Mouse (Mus musculus) central nervous system, embryonic 11.5 days (tissue): ENCODE measurements around the gene Rgr. TPM values are rescaled to one million over a fixed set of nuclear protein-coding genes. Genes with fewer than 3 reads are reported as not detected.

ENCODE experiments used
- polyA plus RNA-seq: library from polyadenylated mRNA; depleted of rRNA; stranded (reverse); fragments of >200 nt; gene quantifications from 2 replicates; pipeline ENCODE4 v1.2.3, GENCODE M21; 2012; rRNA removed

Rgr gene
- 0.05 TPM in 1 of 2 replicates, not detected in the other for polyA plus RNA-seq

DNA sequence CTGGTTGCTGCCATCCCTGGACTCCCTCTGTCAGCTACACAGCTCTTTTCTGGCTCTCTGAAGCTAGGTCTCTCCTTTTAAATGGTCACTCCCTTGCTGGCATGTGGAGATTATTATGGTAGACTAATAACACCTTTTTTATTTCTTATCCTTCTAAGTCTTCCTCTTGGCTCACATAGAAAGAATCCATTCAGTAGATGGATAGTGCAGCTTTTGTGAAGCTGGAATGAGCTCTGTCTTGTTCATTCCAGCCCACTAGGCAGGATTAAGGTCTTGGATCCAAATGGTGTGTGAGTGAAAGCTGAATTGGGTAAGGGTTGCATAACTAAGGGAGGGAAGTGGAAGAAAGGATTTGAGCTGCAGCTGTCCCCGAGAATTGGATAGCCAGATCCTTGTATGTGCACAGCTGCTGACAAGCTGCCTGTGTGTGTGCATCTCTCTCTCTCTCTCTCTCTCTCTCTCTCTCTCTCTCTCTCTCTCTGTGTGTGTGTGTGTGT lies at the start of gene Rgr:
TSS of gene Rgr (minus strand) at position 51 of the 497 bp plus-strand sequence.

DNA sequence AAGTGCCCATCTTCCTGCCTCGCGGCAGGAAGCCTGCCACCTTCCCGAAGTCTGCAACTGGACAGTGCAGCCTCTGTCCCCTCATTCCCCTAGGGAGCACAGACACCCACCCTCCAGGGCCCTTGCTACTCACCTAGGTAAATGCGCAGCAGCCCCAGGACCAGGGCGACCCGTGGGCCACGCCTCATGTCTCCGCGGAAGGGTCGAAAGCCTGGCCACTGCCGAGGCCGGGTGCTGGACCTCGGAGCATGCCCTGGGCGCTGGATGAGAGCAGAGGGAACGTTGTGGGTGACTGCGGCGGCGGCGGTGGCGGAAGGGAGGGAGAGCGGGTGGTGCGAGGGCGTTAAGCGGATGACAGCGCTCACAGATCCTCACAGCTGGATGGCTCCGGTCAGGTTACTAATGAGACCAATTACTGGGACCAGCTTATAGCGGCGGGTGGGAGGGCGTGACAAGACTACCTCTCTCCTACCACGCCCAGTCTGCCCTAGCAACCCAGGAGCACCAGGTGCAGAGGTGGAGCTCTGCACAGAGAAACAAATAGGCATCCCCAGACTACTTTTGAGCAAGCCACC lies 49.3 kb upstream of the Rgr start, which contains the start of gene Cdhr1:
TSS of gene Cdhr1 (minus strand) at position 392 of the 575 bp plus-strand sequence.

DNA sequence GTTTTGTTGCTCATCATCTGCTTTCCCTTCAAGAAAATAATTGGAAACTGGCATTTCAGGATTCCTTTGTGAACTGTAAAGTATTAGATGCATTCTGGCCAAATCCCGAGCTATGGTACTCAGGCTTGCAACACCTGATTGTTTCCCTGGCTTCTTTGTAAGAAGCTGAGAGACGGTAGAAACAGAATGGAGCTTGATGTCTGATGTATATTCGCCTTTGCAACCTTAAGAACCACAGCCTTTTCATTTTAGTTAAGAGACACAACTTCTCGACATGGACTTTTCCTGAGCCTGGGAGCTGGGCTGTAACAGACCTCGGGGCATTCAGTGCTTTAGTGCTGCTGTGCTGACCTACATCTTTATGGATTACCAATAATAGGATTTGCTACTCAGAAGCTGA lies 18.9 kb upstream of the Rgr start, which contains the start of gene Lrit2:
TSS of gene Lrit2 (plus strand) at position 301 of the 400 bp plus-strand sequence.

Other genes starting within 250 kb of the Rgr start
- gene Ccser2, start 80.2 kb downstream of the Rgr start, polyA plus RNA-seq, result 13.8 and 22.1 TPM in 2 replicates
- 0.01 TPM in 1 of 2 replicates, not detected in the other for gene Lrit1, start 5.9 kb upstream of the Rgr start, polyA plus RNA-seq
- not detected in 2 replicates for gene Lrit2, start 19.0 kb upstream of the Rgr start, polyA plus RNA-seq
- 0.79 and 2.1 TPM in 2 replicates for gene Cdhr1, start 49.4 kb upstream of the Rgr start, polyA plus RNA-seq
- 0.16 and 0.29 TPM in 2 replicates for gene 2610528A11Rik, start 65.1 kb upstream of the Rgr start, polyA plus RNA-seq
- gene Ghitm, start 86.3 kb upstream of the Rgr start, polyA plus RNA-seq, result 108 and 112 TPM in 2 replicates